Mouse (Mus musculus): ENCODE results near the gene Cog2. TPM values are rescaled to one million over a fixed set of nuclear protein-coding genes. Genes with fewer than 3 reads are reported as not detected.

The Cog2 gene
- polyA plus RNA-seq, 1 experiment: 27.0 TPM

- H3K27ac ChIP-seq (ENCODE audit: insufficient read depth, low read length): no peak overlapping the region
Observed at GRCm38 (mm10) chr8:124494397-124494796, 26.2 kb upstream of the Cog2 start.

GRCm38 (mm10) chr8:124494955-124495354 is 25.6 kb upstream of the Cog2 start:
- no peak for TF ChIP-seq POLR2A (IDR thresholded peaks at IDR 0.05; ENCODE audit: extremely low read depth, insufficient read depth, low read length)
- no peak for TF ChIP-seq CTCF (IDR thresholded peaks at IDR 0.05; ENCODE audit: extremely low read depth, insufficient read depth, low read length)
- no peak overlapping the region for H3K4me3 ChIP-seq (ENCODE audit: insufficient read depth, low read length)
- H3K4me1 ChIP-seq (ENCODE audit: control insufficient read depth, insufficient read depth, low read length): 0 out of 2 replicates have a peak, but pooled peaks cover 1% of the 10 kb centered on the region
- no peak overlapping the region for H3K27ac ChIP-seq (ENCODE audit: insufficient read depth, low read length)

More at GRCm38 (mm10) chr8:124494397-124494796, 26.2 kb upstream of the Cog2 start:
- Histone ChIP-seq H3K4me1 (ENCODE audit: control insufficient read depth, insufficient read depth, low read length) (0 out of 2 replicates have a peak, but pooled peaks cover 1% of the 10 kb centered on the region), H3K4me3 (ENCODE audit: insufficient read depth, low read length) (no peak overlapping the region)
- TF ChIP-seq CTCF (IDR thresholded peaks at IDR 0.05; ENCODE audit: extremely low read depth, insufficient read depth, low read length) (no peak), POLR2A (IDR thresholded peaks at IDR 0.05; ENCODE audit: extremely low read depth, insufficient read depth, low read length) (no peak)

DNA sequence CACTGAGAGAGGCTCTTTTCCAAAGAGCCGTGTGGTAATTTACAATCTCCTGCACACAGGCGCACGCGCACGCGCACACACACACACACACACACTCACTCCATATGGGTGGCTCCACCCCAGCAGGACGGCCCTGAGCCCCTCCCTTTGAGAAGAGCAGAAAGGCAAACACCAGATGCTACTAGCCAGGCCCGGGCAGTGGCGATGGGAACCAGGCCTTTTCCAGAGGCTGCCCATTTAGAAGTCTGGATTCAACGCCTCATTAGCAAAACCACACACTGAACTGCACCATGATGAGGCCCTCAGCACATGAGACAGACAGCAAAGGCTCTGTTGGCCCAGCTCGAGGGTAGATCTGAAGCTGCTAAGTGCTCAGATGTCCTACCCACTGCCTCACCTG is 24.9 kb upstream of the Cog2 start:
- Histone ChIP-seq H3K4me3 (ENCODE audit: insufficient read depth, low read length) (no peak overlapping the region), H3K4me1 (ENCODE audit: control insufficient read depth, insufficient read depth, low read length) (0 out of 2 replicates have a peak, but pooled peaks cover 1% of the 10 kb centered on the region), H3K27ac (ENCODE audit: insufficient read depth, low read length) (no peak overlapping the region)
- TF ChIP-seq CTCF (IDR thresholded peaks at IDR 0.05; ENCODE audit: extremely low read depth, insufficient read depth, low read length): no peak
- TF ChIP-seq POLR2A (IDR thresholded peaks at IDR 0.05; ENCODE audit: extremely low read depth, insufficient read depth, low read length): no peak

GRCm38 (mm10) chr8:124496266-124496665 is 24.3 kb upstream of the Cog2 start:
- H3K4me3 ChIP-seq (ENCODE audit: insufficient read depth, low read length): no peak overlapping the region
- no peak overlapping the region for H3K27ac ChIP-seq (ENCODE audit: insufficient read depth, low read length)
- TF ChIP-seq CTCF (IDR thresholded peaks at IDR 0.05; ENCODE audit: extremely low read depth, insufficient read depth, low read length) (no peak), POLR2A (IDR thresholded peaks at IDR 0.05; ENCODE audit: extremely low read depth, insufficient read depth, low read length) (no peak)
- H3K4me1 ChIP-seq (ENCODE audit: control insufficient read depth, insufficient read depth, low read length): 0 out of 2 replicates have a peak, but pooled peaks cover 1% of the 10 kb centered on the region

DNA sequence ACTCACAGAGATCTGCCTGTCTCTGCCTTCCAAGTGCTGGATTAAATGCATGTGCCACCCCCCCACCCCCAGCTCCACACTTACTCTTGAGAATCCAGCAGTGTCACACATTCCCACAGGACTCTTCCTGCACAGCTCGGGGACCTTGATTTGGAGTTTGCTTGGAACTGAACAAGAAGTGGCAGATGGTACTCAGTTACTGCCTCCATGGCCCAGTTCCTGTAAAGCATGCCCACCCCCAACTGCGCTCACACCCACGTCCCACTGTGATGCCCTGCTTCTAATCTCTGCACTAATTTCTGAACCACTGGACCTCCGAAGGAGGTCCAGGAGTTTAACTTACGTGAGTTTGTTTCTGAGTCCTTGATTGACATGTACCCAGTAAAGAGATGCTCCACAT is 23.7 kb upstream of the Cog2 start:
- H3K27ac ChIP-seq (ENCODE audit: insufficient read depth, low read length): no peak overlapping the region
- no peak overlapping the region for H3K4me3 ChIP-seq (ENCODE audit: insufficient read depth, low read length)
- TF ChIP-seq POLR2A (IDR thresholded peaks at IDR 0.05; ENCODE audit: extremely low read depth, insufficient read depth, low read length): no peak
- TF ChIP-seq CTCF (IDR thresholded peaks at IDR 0.05; ENCODE audit: extremely low read depth, insufficient read depth, low read length): no peak
- 0 out of 2 replicates have a peak, but pooled peaks cover 1% of the 10 kb centered on the region for H3K4me1 ChIP-seq (ENCODE audit: control insufficient read depth, insufficient read depth, low read length)

- no peak overlapping the region for H3K27ac ChIP-seq (ENCODE audit: insufficient read depth, low read length)
- 0 out of 2 replicates have a peak, but pooled peaks cover 1% of the 10 kb centered on the region for H3K4me1 ChIP-seq (ENCODE audit: control insufficient read depth, insufficient read depth, low read length)
- no peak overlapping the region for H3K4me3 ChIP-seq (ENCODE audit: insufficient read depth, low read length)
- no peak for TF ChIP-seq CTCF (IDR thresholded peaks at IDR 0.05; ENCODE audit: extremely low read depth, insufficient read depth, low read length)
- TF ChIP-seq POLR2A (IDR thresholded peaks at IDR 0.05; ENCODE audit: extremely low read depth, insufficient read depth, low read length): no peak
Observed at GRCm38 (mm10) chr8:124498398-124498797, 22.2 kb upstream of the Cog2 start.

DNA sequence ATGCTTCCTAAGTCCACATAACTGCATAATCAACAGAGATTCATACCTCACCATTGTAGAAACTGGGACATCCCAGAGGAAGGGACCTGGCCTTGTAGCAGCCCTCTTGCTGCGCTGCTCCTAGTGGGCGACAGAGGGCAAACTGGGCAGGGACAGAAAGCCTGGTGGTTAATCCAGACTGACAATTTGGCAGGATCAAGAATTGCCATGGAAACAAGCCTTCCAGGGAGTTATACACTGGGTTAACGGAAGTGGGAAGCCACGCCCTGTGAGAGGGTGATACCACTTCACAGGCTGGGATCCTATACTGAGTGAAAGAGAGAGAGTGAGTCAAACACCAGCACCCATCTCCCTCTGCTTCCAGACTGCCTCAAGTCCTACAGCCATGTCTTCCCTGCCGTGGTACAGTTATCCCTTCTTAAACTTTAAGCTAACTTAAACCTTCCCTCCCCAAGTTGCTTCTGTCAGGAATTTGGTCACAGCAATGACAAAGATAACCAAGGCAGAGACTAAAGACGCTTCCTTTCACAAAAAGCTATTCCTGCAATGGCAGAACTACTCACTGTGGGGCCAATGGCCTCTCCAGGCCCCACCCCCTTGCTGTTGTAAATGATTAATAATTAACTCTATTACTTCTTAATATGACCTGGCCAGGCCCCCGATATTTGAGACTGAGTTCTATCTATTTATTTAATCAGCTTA is 21.2 kb upstream of the Cog2 start:
- TF ChIP-seq CTCF (IDR thresholded peaks at IDR 0.05; ENCODE audit: extremely low read depth, insufficient read depth, low read length) (no peak), POLR2A (IDR thresholded peaks at IDR 0.05; ENCODE audit: extremely low read depth, insufficient read depth, low read length) (no peak)
- Histone ChIP-seq H3K4me1 (ENCODE audit: control insufficient read depth, insufficient read depth, low read length) (no peaks in the 10 kb centered on the region), H3K4me3 (ENCODE audit: insufficient read depth, low read length) (no peak overlapping the region), H3K27ac (ENCODE audit: insufficient read depth, low read length) (no peak overlapping the region)

DNA sequence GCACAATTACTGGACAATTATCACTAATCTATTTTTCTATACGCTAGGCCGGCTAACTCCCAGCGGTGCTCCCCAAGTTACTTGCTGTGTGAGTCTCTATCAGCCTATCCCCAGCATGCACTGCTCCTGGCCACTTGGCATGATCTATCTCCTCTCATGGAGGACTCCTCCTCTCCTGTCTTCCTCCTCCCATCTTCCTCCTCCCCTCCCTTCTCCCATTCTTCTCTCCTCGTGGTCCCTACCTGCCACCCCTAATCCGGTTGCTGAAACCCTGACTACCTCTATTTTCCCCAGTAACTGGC is 20.7 kb upstream of the Cog2 start:
- Histone ChIP-seq H3K4me3 (ENCODE audit: insufficient read depth, low read length) (no peak overlapping the region), H3K27ac (ENCODE audit: insufficient read depth, low read length) (no peak overlapping the region), H3K4me1 (ENCODE audit: control insufficient read depth, insufficient read depth, low read length) (no peaks in the 10 kb centered on the region)
- no peak for TF ChIP-seq CTCF (IDR thresholded peaks at IDR 0.05; ENCODE audit: extremely low read depth, insufficient read depth, low read length)
- TF ChIP-seq POLR2A (IDR thresholded peaks at IDR 0.05; ENCODE audit: extremely low read depth, insufficient read depth, low read length): no peak

GRCm38 (mm10) chr8:124505626-124506025 is 14.9 kb upstream of the Cog2 start:
- no peak overlapping the region for H3K4me3 ChIP-seq (ENCODE audit: insufficient read depth, low read length)
- no peak for TF ChIP-seq POLR2A (IDR thresholded peaks at IDR 0.05; ENCODE audit: extremely low read depth, insufficient read depth, low read length)
- no peak for TF ChIP-seq CTCF (IDR thresholded peaks at IDR 0.05; ENCODE audit: extremely low read depth, insufficient read depth, low read length)
- H3K4me1 ChIP-seq (ENCODE audit: control insufficient read depth, insufficient read depth, low read length): peaks cover 7% of the 10 kb centered on the region
- no peak overlapping the region for H3K27ac ChIP-seq (ENCODE audit: insufficient read depth, low read length)

DNA sequence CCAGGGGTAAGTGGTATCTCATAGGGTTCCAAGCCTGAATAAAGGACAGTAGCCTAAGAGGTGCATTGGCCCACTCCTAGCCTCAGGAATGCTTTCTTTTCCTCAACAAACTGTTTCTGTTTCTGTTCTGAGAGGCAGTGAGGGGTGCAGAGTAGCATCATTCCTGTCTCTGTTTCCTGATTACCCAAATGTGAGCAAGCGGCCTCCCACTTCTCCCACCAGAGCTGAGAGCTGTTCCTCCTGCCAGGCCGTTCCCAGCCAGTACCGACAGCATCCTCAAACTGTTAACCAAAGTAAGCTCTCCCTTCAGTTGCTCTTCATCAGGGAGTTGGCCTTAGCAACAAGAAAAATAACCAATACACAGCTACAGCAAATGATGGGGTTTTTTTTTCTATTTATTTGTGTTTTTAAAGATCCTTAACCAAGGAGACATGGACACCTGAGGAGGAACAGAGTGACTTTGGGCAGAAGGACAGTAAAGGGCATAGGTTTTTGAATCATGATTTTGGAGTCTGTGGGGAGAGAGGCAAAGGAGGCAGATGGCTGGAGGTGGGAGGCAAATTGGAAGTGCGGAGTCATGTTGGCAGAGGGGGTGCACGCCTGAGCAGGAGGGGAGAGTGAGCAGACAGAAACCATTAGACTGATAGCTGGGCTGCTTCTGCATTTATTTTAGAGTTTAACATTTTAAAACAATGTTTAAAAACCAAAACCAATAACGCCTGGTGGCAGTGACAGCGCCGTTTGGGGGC is 12.8 kb upstream of the Cog2 start:
- TF ChIP-seq POLR2A (IDR thresholded peaks at IDR 0.05; ENCODE audit: extremely low read depth, insufficient read depth, low read length) (peak; percentile 40; the same call in 1 of the 2 replicates), CTCF (IDR thresholded peaks at IDR 0.05; ENCODE audit: extremely low read depth, insufficient read depth, low read length) (no peak)
- no peak overlapping the region for H3K4me3 ChIP-seq (ENCODE audit: insufficient read depth, low read length)
- H3K27ac ChIP-seq (ENCODE audit: insufficient read depth, low read length): peak overlapping the region; percentile 98
- H3K4me1 ChIP-seq (ENCODE audit: control insufficient read depth, insufficient read depth, low read length): peaks cover 7% of the 10 kb centered on the region

Measured in cortical plate, adult 2 months (tissue).